Mouse (Mus musculus): Measurements from ENCODE around the gene Gm45717.

Gm45717 gene

DNA sequence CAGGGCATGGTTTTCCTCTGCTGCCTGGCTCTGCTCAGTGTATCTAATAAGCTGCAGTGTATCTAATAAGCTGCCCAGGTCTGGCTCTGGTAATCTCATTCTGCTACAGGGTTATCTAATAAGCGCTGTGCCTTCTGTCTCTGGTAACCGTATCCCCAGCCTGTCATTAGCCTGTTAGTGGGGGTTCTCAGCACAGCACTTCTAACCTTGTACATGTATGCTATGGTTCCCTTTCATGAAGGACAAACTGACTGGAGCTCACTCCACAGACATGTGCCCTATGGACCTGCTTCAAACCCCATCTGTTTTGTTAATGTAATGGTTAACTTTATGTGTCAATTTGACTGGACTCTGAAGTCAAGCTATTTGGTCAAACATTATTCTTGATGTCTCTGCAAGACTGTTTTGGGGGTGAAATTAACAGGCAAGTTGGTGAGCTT, 50.1 kb downstream of the Gm45717 start:
- no peak for DNase-seq (ENCODE audit: low spot score in 2 of 2)

DNA sequence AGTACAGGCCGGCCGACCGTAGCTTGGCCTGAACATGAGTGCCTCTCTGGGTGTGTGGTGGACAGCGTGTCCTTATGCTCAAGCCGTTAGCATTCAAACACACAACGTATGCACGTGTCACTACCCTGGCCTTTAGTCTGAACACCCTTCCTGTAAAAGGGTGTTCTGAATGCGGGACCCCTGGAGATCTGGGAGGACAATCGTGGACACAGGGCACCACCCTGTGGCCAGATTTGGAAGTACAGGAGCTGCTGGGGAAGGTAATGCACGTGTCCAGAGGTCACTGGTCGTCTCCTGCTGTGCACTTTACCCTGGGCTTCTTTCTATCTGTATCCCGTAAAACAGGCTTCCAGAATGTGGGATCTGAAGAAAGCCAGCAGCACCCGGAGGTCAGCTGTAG, 52.5 kb downstream of the Gm45717 start:
- DNase-seq (ENCODE audit: low spot score in 2 of 2) = peak; percentile 70 to 90

DNA sequence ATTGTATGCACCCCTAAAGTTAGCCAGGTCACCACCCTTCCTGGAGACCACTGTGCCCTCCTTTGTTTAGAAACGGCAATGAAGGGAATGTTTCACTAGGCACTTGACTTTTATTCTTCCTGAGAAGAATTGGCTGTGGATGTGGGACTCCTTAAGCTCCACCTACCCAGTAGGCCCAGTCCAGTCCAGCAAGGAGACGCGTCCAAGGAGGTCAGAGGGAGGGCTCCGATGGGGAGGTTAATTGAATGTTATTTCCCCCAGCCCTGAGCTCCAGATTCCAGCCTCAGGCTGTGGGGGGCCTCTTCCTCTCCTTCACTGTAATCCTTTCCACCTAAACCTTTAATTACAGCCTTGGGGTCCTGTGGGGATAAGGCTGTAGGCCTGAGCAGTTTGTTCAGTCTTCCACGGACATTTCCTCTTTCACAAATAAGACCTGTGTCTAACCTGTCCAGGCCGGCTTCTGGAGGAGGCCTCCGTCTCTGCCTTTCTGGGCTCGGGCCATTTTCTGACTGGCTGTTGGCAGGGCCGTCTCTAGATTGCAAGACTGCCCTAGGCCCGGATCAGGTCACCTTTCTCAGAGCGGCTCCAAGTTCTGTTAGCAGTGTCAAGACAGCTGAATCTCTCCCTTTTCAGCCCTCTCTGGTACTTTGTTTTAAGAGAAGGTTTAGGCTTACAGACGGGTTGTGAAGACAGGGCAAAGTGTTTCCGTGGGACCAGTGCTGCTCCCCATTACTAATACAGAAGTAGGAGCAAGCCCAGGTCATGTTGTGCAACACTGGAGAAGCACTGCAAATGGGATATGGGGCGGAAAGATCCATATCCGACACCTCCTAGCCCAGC, 53.5 kb downstream of the Gm45717 start:
- no peak for DNase-seq (ENCODE audit: low spot score in 2 of 2)

DNA sequence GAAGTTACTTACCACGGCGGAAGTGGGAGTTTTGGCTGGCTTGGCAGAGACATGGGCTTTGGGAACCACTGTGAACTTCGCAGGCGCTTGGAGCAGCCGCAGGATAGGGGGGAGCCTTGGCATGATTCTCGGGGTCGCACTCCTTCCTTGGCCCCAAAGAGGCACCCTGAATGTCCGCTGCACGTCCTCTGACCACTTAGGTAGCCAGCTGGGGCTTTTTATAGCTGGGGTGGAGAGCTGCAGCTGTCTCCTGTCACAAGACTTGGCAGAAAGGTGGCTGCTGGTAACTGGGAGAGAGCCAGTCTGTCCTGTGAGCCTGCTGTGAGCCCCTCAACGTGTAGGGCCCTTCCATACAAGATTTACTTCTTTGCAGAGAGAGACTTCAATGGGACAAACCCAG, 55.5 kb downstream of the Gm45717 start, which contains the start of gene Cox8b:
Gene Cox8b (minus strand): TSS at position 227 of the 400 bp plus-strand sequence.
- DNase-seq (ENCODE audit: low spot score in 2 of 2) = no peak
